Mouse (Mus musculus) cerebellum, adult 2 months (tissue): Measurements from ENCODE around the gene Lefty1. TPM values are rescaled to one million over a fixed set of nuclear protein-coding genes. Genes with fewer than 3 reads are reported as not detected.

Source experiments
- DNase-seq, 2 experiments: peaks; one replicate each; pipeline ENCODE4 v3.0.0; 2021
- H3K27ac ChIP-seq: fragments of 200-500 bp; 2 replicates; pipeline ENCODE4 v1.5.1; 2012; ENCODE audit warnings: low read length, control low read depth, inconsistent platforms; ENCODE audit not compliant: insufficient read depth
- H3K27me3 ChIP-seq: fragments of 200-500 bp; 2 replicates; pipeline ENCODE4 v1.6.1; 2012; ENCODE audit warnings: inconsistent platforms, mild to moderate bottlenecking, low read length, moderate library complexity; ENCODE audit not compliant: control insufficient read depth, insufficient read depth
- H3K4me1 ChIP-seq: fragments of 200-500 bp; 2 replicates; pipeline ENCODE4 v1.6.1; 2011; ENCODE audit warnings: low read length; ENCODE audit not compliant: control insufficient read depth, insufficient read depth
- H3K4me3 ChIP-seq: fragments of 200-500 bp; replicated peaks from 2 replicates; pipeline ENCODE3; 2011; ENCODE audit warnings: mild to moderate bottlenecking, low read depth, low read length, control low read depth; ENCODE audit not compliant: insufficient read depth
- CTCF ChIP-seq: fragments of 200-500 bp; IDR thresholded peaks from 2 replicates; pipeline ENCODE4 v1.5.1; 2011; ENCODE audit warnings: low read depth, mild to moderate bottlenecking, control low read depth, low read length, moderate library complexity, borderline replicate concordance; ENCODE audit not compliant: insufficient read depth
- POLR2A ChIP-seq: fragments of 200-500 bp; IDR thresholded peaks from 2 replicates; pipeline ENCODE4 v1.6.1; 2011; ENCODE audit warnings: low read length, control low read depth, borderline replicate concordance; ENCODE audit not compliant: insufficient read depth
- WGBS: fragments of 180-500 bp; shearing (Covaris S2); methylation state at CpG from one replicate; pipeline ENCODE4 v1.1.7; 2018; 5-methylcytosine and 5-hydroxymethylcytosine counted together
- polyA plus RNA-seq: library from polyadenylated mRNA; depleted of rRNA; stranded (reverse); fragments of >200 nt; gene quantifications from 2 replicates; pipeline ENCODE4 v1.2.3, GENCODE M21; 2012

Gene Lefty1
- polyA plus RNA-seq, 1 experiment: 3.7 TPM

DNA sequence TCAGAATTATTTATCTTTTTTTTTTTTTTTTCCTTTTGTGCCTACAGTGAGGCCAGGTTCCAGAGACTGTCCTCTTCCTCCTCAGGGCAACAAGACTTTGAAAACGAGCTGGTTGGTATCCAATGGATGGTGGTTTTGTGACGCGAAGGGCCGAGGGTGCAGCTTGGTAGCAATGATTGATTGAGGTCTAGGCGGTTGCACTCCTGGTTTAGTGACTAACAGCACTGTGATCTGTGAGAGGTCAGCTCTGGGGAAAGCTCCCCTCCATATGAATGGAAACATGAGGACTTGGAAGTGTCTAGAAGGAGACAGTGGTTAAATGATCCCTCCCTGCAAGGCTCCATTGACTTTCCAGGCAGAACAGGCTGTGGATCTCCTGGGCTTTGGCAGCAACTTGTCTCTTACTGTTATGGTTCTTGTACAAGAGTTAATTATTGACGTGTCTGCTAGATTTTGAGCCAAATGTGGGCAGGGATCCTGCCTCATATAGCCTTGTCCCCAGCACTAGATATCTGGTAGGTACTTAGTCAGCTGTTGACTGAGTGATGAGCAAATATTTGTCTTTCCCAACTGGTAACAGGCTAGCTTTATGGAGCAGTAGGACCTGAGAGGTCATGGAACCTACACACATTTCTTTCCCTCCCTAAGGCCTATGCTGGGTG lies 17.4 kb downstream of the Lefty1 start:
- Histone ChIP-seq H3K4me1 (no peaks in the 10 kb centered on the region), H3K27me3 (no peaks in the 10 kb centered on the region), H3K27ac (no peak overlapping the region), H3K4me3 (no peak overlapping the region)
- no peak for DNase-seq
- WGBS: 84% methylated on average over 6 of the region's 6 CpGs
- TF ChIP-seq POLR2A (no peak), CTCF (no peak)

GRCm38 (mm10) chr1:180952808-180953207 lies 18.0 kb downstream of the Lefty1 start:
- no peak for DNase-seq
- no peak for TF ChIP-seq CTCF
- no peak for TF ChIP-seq POLR2A
- 73% methylated on average over 5 of the region's 5 CpGs for WGBS
- Histone ChIP-seq H3K27ac (no peak overlapping the region), H3K4me3 (no peak overlapping the region), H3K27me3 (no peaks in the 10 kb centered on the region), H3K4me1 (no peaks in the 10 kb centered on the region)

DNA sequence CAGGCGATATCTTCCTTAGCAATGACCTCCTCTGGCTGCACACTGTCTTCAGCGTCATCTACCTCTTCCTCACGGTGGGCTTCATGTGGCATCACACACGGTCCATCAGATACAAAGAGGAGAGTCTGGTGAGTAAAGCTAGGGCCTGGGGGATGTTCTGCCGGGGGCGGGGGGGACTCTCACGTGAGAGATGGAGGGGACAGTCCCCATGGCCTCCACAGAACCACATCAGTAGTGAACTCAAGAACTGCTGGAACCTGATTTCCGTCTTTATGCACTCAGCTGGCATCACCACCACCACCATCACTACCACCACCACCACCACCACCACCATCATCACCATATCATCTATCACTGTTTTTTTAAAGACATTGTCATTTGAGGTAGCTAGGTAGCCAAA lies 21.6 kb downstream of the Lefty1 start:
- Histone ChIP-seq H3K4me1 (no peaks in the 10 kb centered on the region), H3K4me3 (no peak overlapping the region), H3K27ac (no peak overlapping the region), H3K27me3 (no peaks in the 10 kb centered on the region)
- TF ChIP-seq POLR2A (no peak), CTCF (no peak)
- 89% methylated on average over 8 of the region's 8 CpGs for WGBS
- no peak for DNase-seq

DNA sequence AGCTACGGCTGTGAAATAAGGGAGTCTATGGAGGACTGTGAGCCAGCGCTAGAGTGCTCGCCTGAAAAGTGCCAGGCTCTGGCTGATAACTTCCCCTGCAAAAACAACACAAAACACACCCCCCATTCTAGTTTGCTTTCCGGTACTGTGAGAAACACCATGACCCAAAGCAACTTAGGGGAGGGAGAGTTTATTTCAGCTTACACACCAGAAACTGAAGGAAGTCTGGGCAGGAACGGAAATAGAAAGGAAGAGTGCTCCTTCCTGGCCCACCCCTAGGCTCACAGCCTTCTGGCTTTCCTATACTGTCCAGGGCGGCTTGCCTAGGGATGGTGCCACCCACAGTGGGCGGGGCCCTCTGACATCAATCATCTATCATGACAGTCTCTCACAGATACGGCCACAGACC lies 22.2 kb downstream of the Lefty1 start:
- TF ChIP-seq POLR2A: no peak
- TF ChIP-seq CTCF: no peak
- Histone ChIP-seq H3K27me3 (no peaks in the 10 kb centered on the region), H3K4me1 (no peaks in the 10 kb centered on the region), H3K4me3 (no peak overlapping the region), H3K27ac (no peak overlapping the region)
- DNase-seq: no peak
- 86% methylated on average over 8 of the region's 8 CpGs for WGBS

GRCm38 (mm10) chr1:180957989-180958388 lies 23.2 kb downstream of the Lefty1 start:
- no peak for TF ChIP-seq POLR2A
- TF ChIP-seq CTCF: no peak

GRCm38 (mm10) chr1:180958797-180959196 lies 24.0 kb downstream of the Lefty1 start:
- DNase-seq: no peak
- no peaks in the 10 kb centered on the region for H3K27me3 ChIP-seq
- TF ChIP-seq CTCF (no peak), POLR2A (no peak)
- H3K4me3 ChIP-seq: no peak overlapping the region
- no peaks in the 10 kb centered on the region for H3K4me1 ChIP-seq
- no peak overlapping the region for H3K27ac ChIP-seq
- WGBS: 58% methylated on average over 3 of the region's 3 CpGs

More at GRCm38 (mm10) chr1:180957989-180958388, 23.2 kb downstream of the Lefty1 start:
- 72% methylated on average over 3 of the region's 3 CpGs for WGBS
- no peak for DNase-seq
- no peaks in the 10 kb centered on the region for H3K27me3 ChIP-seq
- H3K4me1 ChIP-seq: no peaks in the 10 kb centered on the region
- no peak overlapping the region for H3K4me3 ChIP-seq
- H3K27ac ChIP-seq: no peak overlapping the region

DNA sequence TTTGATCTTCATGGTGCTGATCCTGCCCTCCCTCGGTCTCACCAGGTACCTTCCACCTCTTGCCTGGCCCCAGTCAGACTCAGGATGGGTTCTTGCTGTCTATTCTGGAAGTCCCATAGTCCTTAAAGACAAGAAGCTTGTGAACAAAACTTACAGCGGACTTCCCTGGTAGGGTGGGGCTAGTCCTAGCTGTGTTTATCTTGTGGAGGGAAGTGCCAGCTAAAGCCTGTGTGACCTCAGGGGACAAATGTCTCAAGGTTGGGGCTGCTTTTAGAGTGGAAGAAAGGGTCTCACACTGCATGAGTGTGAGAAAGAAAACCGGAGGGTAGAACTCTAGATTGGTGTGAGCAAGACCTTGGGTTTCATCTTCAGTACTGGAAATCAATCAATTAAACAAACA lies 31.0 kb downstream of the Lefty1 start:
- DNase-seq: no peak
- H3K4me3 ChIP-seq: no peak overlapping the region
- WGBS: 88% methylated on average over 3 of the region's 3 CpGs
- H3K4me1 ChIP-seq: no peaks in the 10 kb centered on the region
- TF ChIP-seq CTCF: no peak
- TF ChIP-seq POLR2A: no peak
- H3K27ac ChIP-seq: no peak overlapping the region
- no peaks in the 10 kb centered on the region for H3K27me3 ChIP-seq

GRCm38 (mm10) chr1:180966542-180966941 lies 31.7 kb downstream of the Lefty1 start:
- no peak overlapping the region for H3K4me3 ChIP-seq
- H3K27ac ChIP-seq: no peak overlapping the region
- TF ChIP-seq CTCF: no peak
- no peak for TF ChIP-seq POLR2A
- no peaks in the 10 kb centered on the region for H3K27me3 ChIP-seq
- no peak for DNase-seq
- no peaks in the 10 kb centered on the region for H3K4me1 ChIP-seq
- 68% methylated on average over 3 of the region's 3 CpGs for WGBS
